Mouse (Mus musculus) embryonic facial prominence, embryonic 15.5 days (tissue): ENCODE measurements at regions not wholly inside any gene's neighbourhood (a gene's known extent, or its start where the extent isn't known, plus 50 kb on each side); places are given as distances from the start of the nearest gene placed in this dataset.

Source experiments
- ATAC-seq: fragments of 200-750 bp; cut with Nextera tagmentation; 2 replicates; pipeline ENCODE4 v1.8.0; 2017; ENCODE audit warnings: low read depth, moderate TSS enrichment; ENCODE audit not compliant: insufficient number of reproducible peaks, low FRiP score, low TSS enrichment
- H3K27ac ChIP-seq: fragments of 300-500 bp; sonication (generic); replicated peaks from 2 replicates; pipeline ENCODE4 v1.5.1; 2015; ENCODE audit warnings: mild to moderate bottlenecking, inconsistent platforms
- H3K27me3 ChIP-seq: fragments of 300-500 bp; sonication (generic); 2 replicates; pipeline ENCODE4 v1.6.1; 2015; ENCODE audit warnings: inconsistent platforms
- H3K36me3 ChIP-seq: fragments of 300-500 bp; sonication (generic); 2 replicates; pipeline ENCODE4 v1.6.1; 2015; ENCODE audit warnings: mild to moderate bottlenecking, inconsistent platforms
- H3K4me1 ChIP-seq: fragments of 300-500 bp; sonication (generic); 2 replicates; pipeline ENCODE4 v1.6.1; 2015; ENCODE audit warnings: inconsistent platforms
- H3K4me2 ChIP-seq: fragments of 300-500 bp; sonication (generic); replicated peaks from 2 replicates; pipeline ENCODE4 v1.6.1; 2015; ENCODE audit warnings: mild to moderate bottlenecking, inconsistent platforms
- H3K4me3 ChIP-seq: fragments of 300-500 bp; sonication (generic); replicated peaks from 2 replicates; pipeline ENCODE4 v1.5.1; 2015; ENCODE audit warnings: mild to moderate bottlenecking, inconsistent platforms
- H3K9ac ChIP-seq: fragments of 300-500 bp; sonication (generic); 2 replicates; pipeline ENCODE4 v1.6.1; 2015; ENCODE audit warnings: inconsistent platforms
- H3K9me3 ChIP-seq: fragments of 300-500 bp; sonication (generic); replicated peaks from 2 replicates; pipeline ENCODE4 v1.6.1; 2016; ENCODE audit warnings: inconsistent platforms
- WGBS: fragments of 180-500 bp; shearing (Covaris S2); methylation state at CpG from one replicate; pipeline ENCODE4 v1.1.7; 2015; 5-methylcytosine and 5-hydroxymethylcytosine counted together

DNA sequence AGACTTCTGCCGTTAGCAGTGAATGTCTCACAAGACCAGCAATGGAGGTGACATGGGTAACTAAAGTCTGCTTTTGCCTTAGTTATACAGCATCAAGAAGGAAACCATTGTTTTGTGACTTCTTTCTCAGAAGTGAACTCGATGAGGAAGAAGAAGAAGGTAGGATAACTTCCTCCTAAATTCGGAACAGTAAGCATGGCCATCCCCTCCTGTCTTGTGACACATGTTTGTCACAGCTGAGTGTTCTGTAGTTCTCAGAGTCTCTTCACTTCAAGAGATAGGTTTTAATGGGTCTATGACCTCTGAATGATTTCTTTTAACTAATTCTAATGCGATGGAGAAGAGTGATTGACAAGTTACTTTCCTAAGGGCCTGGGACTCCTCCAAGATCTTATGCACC is 79.3 kb upstream of the Zeb2 start:
- no peak for ATAC-seq
- Histone ChIP-seq H3K9me3 (no peaks in the 10 kb centered on the region), H3K9ac (no peak overlapping the region), H3K27ac (no peak overlapping the region), H3K4me1 (0 out of 2 replicates have a peak, but pooled peaks cover 5% of the 10 kb centered on the region), H3K27me3 (no peaks in the 10 kb centered on the region), H3K4me2 (no peak overlapping the region), H3K36me3 (no peaks in the 10 kb centered on the region), H3K4me3 (no peak overlapping the region)
- WGBS: 90% methylated on average over 4 of the region's 4 CpGs

DNA sequence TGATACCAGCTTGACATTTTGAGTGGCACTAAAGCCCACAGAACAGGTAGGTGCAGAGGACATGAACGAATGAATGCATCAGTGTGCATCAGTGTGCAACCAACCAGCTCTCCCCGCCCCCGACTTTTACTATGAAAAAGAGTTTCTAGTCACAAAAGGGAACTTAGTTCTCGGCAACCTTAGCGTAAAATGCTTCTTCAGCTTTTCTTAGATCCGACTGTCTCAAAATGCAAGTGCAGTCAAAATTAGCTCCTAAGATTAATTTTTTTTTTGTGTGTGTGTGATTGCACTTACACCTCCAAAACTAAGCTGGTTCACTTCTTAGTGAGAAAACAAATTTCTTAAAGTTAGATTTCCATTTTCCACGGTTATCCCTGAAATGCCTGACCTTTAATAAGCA is 77.1 kb upstream of the Zeb2 start:
- Histone ChIP-seq H3K4me1 (0 out of 2 replicates have a peak, but pooled peaks cover 5% of the 10 kb centered on the region), H3K9me3 (no peaks in the 10 kb centered on the region), H3K4me3 (no peak overlapping the region), H3K4me2 (no peak overlapping the region), H3K36me3 (no peaks in the 10 kb centered on the region), H3K27ac (no peak overlapping the region), H3K27me3 (no peaks in the 10 kb centered on the region), H3K9ac (no peak overlapping the region)
- WGBS: 83% methylated on average over 7 of the region's 7 CpGs
- no peak for ATAC-seq

DNA sequence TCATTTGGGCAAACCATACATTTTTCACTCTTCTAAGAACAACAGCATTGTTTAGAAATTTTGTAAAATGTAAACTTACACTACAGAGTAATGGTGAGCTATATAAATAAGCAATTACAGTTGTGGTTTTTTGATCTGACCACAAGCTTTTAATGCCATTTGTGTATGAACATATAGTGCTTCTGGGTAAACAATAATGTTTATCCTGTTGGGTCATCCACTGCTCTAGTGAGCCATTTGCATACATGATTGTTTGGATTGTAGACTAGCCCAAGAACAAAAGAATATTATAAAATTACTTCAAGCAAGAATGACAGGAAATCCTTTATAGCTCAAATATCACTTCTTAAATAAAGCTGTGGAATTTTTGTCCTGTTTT is 68.4 kb upstream of the Zeb2 start:
- H3K36me3 ChIP-seq: no peaks in the 10 kb centered on the region
- H3K4me2 ChIP-seq: no peak overlapping the region
- ATAC-seq: no peak
- no peaks in the 10 kb centered on the region for H3K27me3 ChIP-seq
- H3K4me3 ChIP-seq: no peak overlapping the region
- H3K27ac ChIP-seq: no peak overlapping the region
- H3K9me3 ChIP-seq: no peaks in the 10 kb centered on the region
- peaks cover 7% of the 10 kb centered on the region for H3K4me1 ChIP-seq
- H3K9ac ChIP-seq: no peak overlapping the region

DNA sequence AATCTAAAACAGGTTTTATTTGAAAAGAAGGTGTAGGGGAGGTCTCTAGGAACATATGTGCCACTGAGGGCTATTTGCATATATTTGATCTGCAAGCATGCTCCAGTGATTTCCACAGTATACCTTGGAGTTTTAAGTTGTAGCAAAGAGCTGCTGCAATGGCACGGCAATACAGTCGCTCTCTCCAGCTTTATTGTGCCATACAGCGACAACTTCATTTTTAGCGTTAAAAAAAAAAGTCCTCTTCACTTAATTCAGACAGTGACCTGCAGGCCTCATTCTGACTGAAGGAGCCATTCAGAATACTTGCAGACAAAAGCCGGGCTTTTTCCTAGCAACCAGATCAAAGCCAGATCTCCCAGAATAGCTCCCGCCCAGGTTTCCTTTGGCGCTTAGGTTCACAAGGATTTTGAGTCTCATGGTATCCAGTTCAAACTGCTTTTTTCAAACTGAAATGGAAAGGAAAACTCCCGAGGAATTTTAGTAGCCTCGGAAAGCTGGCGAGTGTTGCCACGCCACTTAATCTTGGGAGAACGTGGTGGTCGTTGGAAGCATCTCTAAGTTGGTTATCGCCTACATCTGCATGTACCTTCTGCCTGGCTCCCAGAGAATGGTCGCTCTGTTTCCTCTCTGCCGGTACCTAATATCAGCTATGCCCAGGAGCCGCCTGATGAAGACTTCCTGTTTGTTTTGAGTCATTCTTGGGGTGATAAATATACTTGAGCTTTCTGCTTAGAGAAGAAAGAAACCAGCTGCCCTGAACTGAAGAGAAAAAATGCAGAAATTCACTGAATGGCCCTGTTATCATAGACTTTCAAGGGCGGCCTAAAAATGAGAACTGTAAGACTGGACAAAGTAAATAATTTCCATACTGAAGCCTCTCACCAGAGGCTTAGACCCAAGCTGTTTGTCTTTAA is 67.8 kb upstream of the Zeb2 start:
- Histone ChIP-seq H3K27ac (no peak overlapping the region), H3K4me2 (peak overlapping the region; percentile 34), H3K4me3 (peak overlapping the region; percentile 5; the same call in 1 of the 2 replicates), H3K9me3 (no peaks in the 10 kb centered on the region), H3K27me3 (no peaks in the 10 kb centered on the region), H3K9ac (no peak overlapping the region), H3K4me1 (peaks cover 7% of the 10 kb centered on the region), H3K36me3 (no peaks in the 10 kb centered on the region)
- WGBS: 16% methylated on average over 18 of the region's 18 CpGs
- ATAC-seq: no peak

DNA sequence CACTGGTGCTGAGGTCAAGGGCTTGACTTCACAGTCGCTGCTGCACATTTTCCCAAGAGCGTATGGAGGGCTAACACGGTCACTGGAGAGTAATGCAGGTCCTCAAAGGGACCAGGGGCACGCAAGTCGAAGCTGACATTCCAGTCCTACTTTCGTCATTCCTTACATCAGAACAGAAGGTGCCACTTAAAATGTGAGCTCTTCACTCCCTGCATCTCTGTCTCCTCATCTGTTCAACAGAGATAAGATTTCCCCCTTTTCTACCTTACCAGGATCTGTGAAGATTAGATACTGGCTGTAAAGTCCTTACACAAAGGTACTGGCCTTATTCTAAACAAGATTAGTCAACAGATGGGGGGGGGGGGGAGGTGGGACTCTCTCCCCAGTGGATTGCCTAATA is 67.0 kb upstream of the Zeb2 start:
- Histone ChIP-seq H3K9ac (no peak overlapping the region), H3K36me3 (no peaks in the 10 kb centered on the region), H3K4me2 (no peak overlapping the region), H3K4me1 (peaks cover 7% of the 10 kb centered on the region), H3K27ac (no peak overlapping the region), H3K4me3 (no peak overlapping the region), H3K27me3 (no peaks in the 10 kb centered on the region), H3K9me3 (no peaks in the 10 kb centered on the region)
- WGBS: 52% methylated on average over 6 of the region's 6 CpGs
- ATAC-seq: no peak

DNA sequence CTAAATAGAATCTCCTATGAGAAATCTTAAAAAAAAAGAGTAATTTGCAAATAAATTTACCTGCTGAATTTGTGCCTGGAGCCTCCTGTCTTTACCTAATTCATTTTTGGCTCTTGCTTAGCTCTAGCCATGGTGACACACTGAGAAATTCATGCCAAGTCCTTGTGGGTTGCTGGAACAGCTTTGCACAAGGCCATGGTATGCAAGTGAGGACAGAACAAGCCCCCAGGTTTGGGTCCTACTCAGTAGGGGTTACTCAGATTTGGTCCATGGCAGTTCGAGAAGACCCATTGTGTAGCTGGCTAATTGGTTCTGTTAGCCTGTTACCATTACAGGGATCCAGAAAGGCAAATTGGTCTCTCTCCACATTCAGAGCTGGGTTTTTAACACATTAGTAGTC is 65.7 kb upstream of the Zeb2 start:
- WGBS: 79% methylated on average over 1 of the region's 1 CpGs
- no peak for ATAC-seq

DNA sequence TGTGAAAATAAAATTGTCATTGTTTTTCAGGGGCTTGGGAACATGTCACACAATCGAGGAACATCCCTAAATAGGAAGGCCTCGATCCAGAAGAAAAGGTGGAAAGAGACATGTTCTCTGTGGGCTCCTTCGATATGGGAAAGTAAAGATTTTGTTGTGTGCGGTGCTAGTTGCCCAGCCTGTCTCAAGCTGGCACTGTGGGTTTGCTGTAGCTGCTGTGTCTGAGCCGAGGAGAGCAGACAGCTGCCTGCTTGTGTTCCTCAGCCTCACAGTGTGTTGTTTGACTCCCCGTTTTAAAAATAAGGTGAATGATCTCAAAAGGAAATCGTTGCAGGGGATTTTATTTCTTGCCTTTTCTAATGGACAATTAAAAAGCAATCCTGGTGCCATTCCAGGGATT is 64.4 kb upstream of the Zeb2 start:
- no peak for ATAC-seq
- H3K9ac ChIP-seq: no peak overlapping the region
- no peaks in the 10 kb centered on the region for H3K27me3 ChIP-seq
- H3K36me3 ChIP-seq: no peaks in the 10 kb centered on the region
- no peak overlapping the region for H3K27ac ChIP-seq
- no peak overlapping the region for H3K4me3 ChIP-seq
- 58% methylated on average over 7 of the region's 7 CpGs for WGBS
- no peaks in the 10 kb centered on the region for H3K9me3 ChIP-seq
- H3K4me2 ChIP-seq: no peak overlapping the region
- peaks cover 7% of the 10 kb centered on the region for H3K4me1 ChIP-seq

More for the DNA sequence above, 65.7 kb upstream of the Zeb2 start:
- Histone ChIP-seq H3K4me2 (no peak overlapping the region), H3K36me3 (no peaks in the 10 kb centered on the region), H3K9ac (no peak overlapping the region), H3K4me1 (peaks cover 7% of the 10 kb centered on the region), H3K27ac (no peak overlapping the region), H3K9me3 (no peaks in the 10 kb centered on the region), H3K27me3 (no peaks in the 10 kb centered on the region), H3K4me3 (no peak overlapping the region)

DNA sequence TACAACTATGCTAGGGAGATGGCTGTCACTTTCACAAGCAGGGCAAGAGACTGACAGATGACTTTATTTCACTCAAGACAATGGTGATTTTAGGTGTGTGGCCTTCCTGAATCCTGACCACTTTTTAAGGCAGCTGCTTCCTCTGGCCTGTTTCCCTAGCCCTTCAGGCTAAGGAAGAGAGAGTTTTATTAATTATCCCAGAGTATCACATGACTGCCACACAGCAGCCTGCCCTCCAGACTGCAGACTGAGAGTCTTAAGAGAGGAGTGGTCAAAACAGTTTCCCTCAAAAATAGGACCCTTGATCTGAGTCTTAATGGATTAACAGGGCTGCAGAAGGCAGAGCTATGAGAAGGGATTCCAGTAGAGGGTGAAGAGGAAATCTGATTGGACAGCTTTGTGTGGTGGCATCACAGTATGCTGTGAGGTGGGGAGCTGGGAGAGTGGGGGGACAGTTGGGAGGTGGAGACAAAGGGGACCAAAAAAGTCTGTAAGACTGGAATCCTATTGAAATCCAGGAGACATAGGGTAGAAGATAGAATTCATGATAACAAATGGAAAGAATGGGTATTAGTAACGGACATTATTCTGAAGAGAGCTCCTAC is 61.8 kb upstream of the Zeb2 start:
- ATAC-seq: no peak

DNA sequence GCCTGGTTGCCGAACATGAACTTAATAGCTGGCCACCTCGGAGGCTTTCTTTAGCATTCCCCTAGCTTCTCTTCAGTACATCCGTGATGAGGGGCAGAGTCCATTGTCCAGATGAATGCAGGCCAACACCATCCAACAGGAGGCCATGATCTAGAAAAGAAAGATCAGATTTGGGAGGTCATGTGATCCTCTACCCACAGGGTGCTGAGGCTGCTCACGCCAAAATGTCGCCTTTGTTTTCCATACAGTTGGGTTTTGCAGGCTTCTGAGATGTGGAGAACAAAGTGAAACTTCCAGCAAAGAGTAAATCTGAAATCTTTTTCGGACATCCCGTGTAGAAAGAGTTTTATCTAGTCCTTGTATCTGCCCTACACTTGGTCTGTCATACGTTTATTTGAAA is 55.2 kb upstream of the Zeb2 start:
- H3K27me3 ChIP-seq: no peaks in the 10 kb centered on the region
- no peak overlapping the region for H3K27ac ChIP-seq
- H3K9me3 ChIP-seq: no peaks in the 10 kb centered on the region

More for the DNA sequence above, 61.8 kb upstream of the Zeb2 start:
- H3K36me3 ChIP-seq: no peaks in the 10 kb centered on the region
- 86% methylated on average over 1 of the region's 1 CpGs for WGBS
- no peaks in the 10 kb centered on the region for H3K9me3 ChIP-seq
- no peaks in the 10 kb centered on the region for H3K4me1 ChIP-seq
- no peak overlapping the region for H3K9ac ChIP-seq
- no peaks in the 10 kb centered on the region for H3K27me3 ChIP-seq
- H3K4me2 ChIP-seq: no peak overlapping the region
- H3K27ac ChIP-seq: no peak overlapping the region
- no peak overlapping the region for H3K4me3 ChIP-seq

DNA sequence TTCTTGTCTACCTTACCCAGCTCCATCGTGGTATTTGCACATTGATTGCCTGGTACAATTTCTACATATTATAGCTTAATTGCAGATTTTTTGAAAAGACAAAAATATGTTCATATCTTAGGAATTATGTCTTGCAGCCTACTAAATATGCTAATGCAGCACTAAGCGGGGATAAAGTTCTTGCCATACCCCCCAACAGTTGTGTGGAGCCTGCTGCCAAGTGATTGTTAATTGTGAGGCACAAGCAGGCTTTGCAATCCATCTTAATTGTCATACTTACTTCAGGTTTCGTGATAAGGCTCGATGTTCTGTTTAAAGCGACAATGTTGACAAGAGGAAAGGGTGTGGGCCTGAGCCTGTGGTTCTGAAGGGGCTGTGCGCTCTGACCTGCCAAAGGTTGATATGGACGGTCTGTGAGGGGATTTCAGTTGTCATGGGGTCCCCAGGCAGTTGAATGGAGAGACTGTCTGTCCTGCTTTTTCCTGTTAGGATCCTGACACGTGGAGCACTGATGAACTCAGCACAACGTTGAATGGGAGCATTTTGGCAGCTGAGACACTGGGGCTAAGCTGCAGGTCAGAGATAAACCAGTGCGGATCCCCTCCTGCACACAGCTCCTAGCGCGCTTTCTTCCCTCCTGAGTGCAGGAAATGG is 54.5 kb upstream of the Zeb2 start:
- H3K36me3 ChIP-seq: no peaks in the 10 kb centered on the region
- H3K4me1 ChIP-seq: no peaks in the 10 kb centered on the region
- no peaks in the 10 kb centered on the region for H3K27me3 ChIP-seq
- H3K4me3 ChIP-seq: no peak overlapping the region
- no peak overlapping the region for H3K4me2 ChIP-seq
- H3K27ac ChIP-seq: no peak overlapping the region
- no peak for ATAC-seq
- no peak overlapping the region for H3K9ac ChIP-seq
- no peaks in the 10 kb centered on the region for H3K9me3 ChIP-seq
- WGBS: 66% methylated on average over 12 of the region's 12 CpGs

More for the DNA sequence above, 55.2 kb upstream of the Zeb2 start:
- Histone ChIP-seq H3K4me1 (no peaks in the 10 kb centered on the region), H3K4me3 (no peak overlapping the region), H3K36me3 (no peaks in the 10 kb centered on the region), H3K4me2 (no peak overlapping the region), H3K9ac (no peak overlapping the region)
- ATAC-seq: no peak
- 87% methylated on average over 8 of the region's 8 CpGs for WGBS

DNA sequence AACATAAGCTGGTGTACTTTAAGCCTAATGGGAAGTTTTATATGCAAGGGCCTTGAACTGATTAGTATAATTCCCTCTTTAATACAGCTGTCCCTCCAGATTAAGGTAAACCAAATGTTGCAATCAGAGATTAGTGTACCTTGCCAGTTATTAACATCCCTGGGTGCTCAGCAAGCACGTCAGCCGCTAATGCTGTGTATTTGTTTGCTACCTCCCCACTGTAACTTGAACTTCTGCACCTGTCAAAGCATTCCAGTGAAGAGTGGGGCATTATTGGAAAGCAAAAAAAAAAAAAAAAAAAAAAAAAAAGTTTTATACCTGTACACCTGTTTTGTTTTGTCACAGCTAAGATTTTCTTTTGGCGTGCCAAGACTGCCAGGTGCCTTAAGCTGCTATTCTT is 53.1 kb upstream of the Zeb2 start:
- H3K27me3 ChIP-seq: no peaks in the 10 kb centered on the region
- H3K36me3 ChIP-seq: no peaks in the 10 kb centered on the region
- 0 out of 2 replicates have a peak, but pooled peaks have one; percentile 51 for ATAC-seq
- H3K4me3 ChIP-seq: no peak overlapping the region
- no peak overlapping the region for H3K9ac ChIP-seq
- H3K9me3 ChIP-seq: no peaks in the 10 kb centered on the region
- H3K4me2 ChIP-seq: no peak overlapping the region
- H3K4me1 ChIP-seq: no peaks in the 10 kb centered on the region
- H3K27ac ChIP-seq: no peak overlapping the region
- 40% methylated on average over 3 of the region's 3 CpGs for WGBS
